Mouse (Mus musculus) stomach, embryonic 16.5 days (tissue): ENCODE data around the gene Scaf11. TPM values are rescaled to one million over a fixed set of nuclear protein-coding genes. Genes with fewer than 3 reads are reported as not detected.
A peak's percentile ranks its signal among the peaks of the same experiment; 100 is the strongest.

Source experiments
- ATAC-seq: fragments of 200-750 bp; cut with Nextera tagmentation; 2 replicates; pipeline ENCODE4 v1.8.0; 2017; ENCODE audit warnings: moderate number of reproducible peaks, moderate TSS enrichment; ENCODE audit not compliant: insufficient read depth, low FRiP score
- H3K27ac ChIP-seq: fragments of 300-500 bp; sonication (generic); 2 replicates; pipeline ENCODE4 v1.5.1; 2014; ENCODE audit warnings: low read length
- H3K27me3 ChIP-seq: fragments of 300-500 bp; sonication (generic); 2 replicates; pipeline ENCODE4 v1.6.1; 2014; ENCODE audit warnings: low read length, control low read depth, mixed read lengths; ENCODE audit not compliant: control insufficient read depth, insufficient read depth
- H3K36me3 ChIP-seq: fragments of 300-500 bp; sonication (generic); 2 replicates; pipeline ENCODE4 v1.6.1; 2014; ENCODE audit warnings: low read length; ENCODE audit not compliant: control insufficient read depth, insufficient read depth
- H3K4me1 ChIP-seq: fragments of 300-500 bp; sonication (generic); 2 replicates; pipeline ENCODE4 v1.6.1; 2014; ENCODE audit warnings: low read length, control low read depth, mixed read lengths; ENCODE audit not compliant: control insufficient read depth, insufficient read depth
- H3K4me2 ChIP-seq: fragments of 300-500 bp; sonication (generic); 2 replicates; pipeline ENCODE4 v1.6.1; 2014; ENCODE audit warnings: low read depth, low read length, mixed read lengths
- H3K4me3 ChIP-seq: fragments of 300-500 bp; sonication (generic); replicated peaks from 2 replicates; pipeline ENCODE4 v1.5.1; 2014; ENCODE audit warnings: mild to moderate bottlenecking, low read length
- H3K9ac ChIP-seq: fragments of 300-500 bp; sonication (generic); 2 replicates; pipeline ENCODE4 v1.6.1; 2014; ENCODE audit warnings: low read length
- H3K9me3 ChIP-seq: fragments of 300-500 bp; sonication (generic); replicated peaks from 2 replicates; pipeline ENCODE4 v1.6.1; 2016; ENCODE audit warnings: low read length, control low read depth; ENCODE audit not compliant: control insufficient read depth
- WGBS: fragments of 180-500 bp; shearing (Covaris S2); extraction: QIAGEN DNeasy Blood & Tissue Kit; methylation state at CpG from one replicate; pipeline ENCODE4 v1.1.7; 2014; 5-methylcytosine and 5-hydroxymethylcytosine counted together
- polyA plus RNA-seq: library from polyadenylated mRNA; unstranded; fragments of >200 nt; fragmentation: Nextera tagmentation; extraction: Ambion mirVana; gene quantifications from 2 replicates; pipeline ENCODE4 v1.2.1, GENCODE M21; 2015

Gene Scaf11
- polyA plus RNA-seq, 1 experiment from 2014 or later = 73.0 TPM

DNA sequence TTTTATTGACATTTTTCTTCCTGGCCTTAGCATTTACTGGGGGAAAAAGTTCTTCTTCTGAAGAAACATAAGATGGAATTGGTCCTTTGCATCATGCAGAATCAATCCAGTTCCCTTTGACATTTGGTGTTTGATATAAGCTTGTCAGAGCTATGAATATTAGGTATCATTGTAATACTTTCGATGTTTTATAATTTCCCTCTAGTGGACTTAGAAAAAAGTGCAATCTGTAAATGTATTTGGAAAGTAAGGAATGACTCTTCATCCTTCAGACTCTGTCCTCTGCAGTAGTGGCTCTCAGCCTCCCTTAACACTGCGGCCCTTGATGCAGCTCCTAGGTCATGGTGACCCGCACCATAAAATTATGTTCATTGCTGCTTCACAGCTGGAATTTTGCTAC is 67.8 kb downstream of the Scaf11 start:
- Histone ChIP-seq H3K4me2 (no peak overlapping the region), H3K4me3 (no peak overlapping the region), H3K4me1 (no peaks in the 10 kb centered on the region), H3K27ac (no peak overlapping the region), H3K27me3 (no peaks in the 10 kb centered on the region), H3K9me3 (no peaks in the 10 kb centered on the region), H3K9ac (no peak overlapping the region), H3K36me3 (peaks cover 16% of the 10 kb centered on the region; the same call in 1 of the 2 replicates)
- 92% methylated on average over 3 of the region's 3 CpGs for WGBS
- ATAC-seq = no peak

DNA sequence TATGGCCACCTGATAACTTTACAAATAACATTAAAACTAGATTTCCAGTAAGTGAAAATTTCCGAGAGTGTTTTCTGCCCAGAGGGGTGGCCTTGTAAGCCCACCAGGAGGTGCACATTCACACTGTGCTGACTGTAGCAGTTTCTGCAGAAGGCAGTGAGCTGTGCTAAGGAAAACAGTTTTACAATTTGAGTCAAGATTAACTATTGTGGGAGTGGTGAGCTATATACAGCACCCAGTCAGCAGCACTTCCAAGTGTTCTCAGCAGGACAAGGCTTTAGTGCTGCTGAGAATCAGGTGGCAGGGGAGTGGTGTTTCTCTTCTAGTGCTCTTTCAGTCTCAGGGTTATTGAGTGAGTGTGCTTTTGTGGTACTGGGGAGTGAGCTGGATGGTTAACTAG is 72.1 kb downstream of the Scaf11 start:
- Histone ChIP-seq H3K4me3 (no peak overlapping the region), H3K9me3 (no peaks in the 10 kb centered on the region), H3K9ac (no peak overlapping the region), H3K27me3 (no peaks in the 10 kb centered on the region), H3K4me2 (no peak overlapping the region), H3K4me1 (no peaks in the 10 kb centered on the region), H3K36me3 (peaks cover 10% of the 10 kb centered on the region; the same call in 1 of the 2 replicates), H3K27ac (no peak overlapping the region)
- WGBS = 81% methylated on average over 1 of the region's 1 CpGs
- ATAC-seq = no peak

DNA sequence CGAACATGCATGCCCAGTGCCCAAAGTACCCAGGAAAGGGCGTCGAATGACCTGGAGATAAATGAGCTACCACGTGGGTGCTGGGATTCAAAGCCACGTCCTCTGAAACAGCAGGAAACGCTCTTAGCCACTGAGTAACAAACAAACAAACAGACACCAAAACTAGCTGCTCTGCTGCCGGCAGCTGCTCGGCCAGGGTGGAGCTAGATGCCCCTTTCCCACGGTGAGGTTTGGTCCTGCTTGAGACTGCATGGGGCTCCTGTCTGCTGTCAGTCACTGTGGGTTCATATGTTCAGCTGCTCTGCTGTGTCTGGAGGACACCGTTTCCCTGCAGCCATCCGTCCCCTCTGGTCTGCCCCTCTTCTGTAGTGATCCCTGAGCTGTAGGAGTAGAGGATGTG is 78.4 kb downstream of the Scaf11 start:
- no peak for ATAC-seq
- WGBS = 81% methylated on average over 11 of the region's 11 CpGs
- H3K9me3 ChIP-seq = no peaks in the 10 kb centered on the region
- no peak overlapping the region for H3K9ac ChIP-seq
- H3K27ac ChIP-seq = no peak overlapping the region
- no peak overlapping the region for H3K4me3 ChIP-seq
- no peaks in the 10 kb centered on the region for H3K27me3 ChIP-seq
- H3K4me2 ChIP-seq = no peak overlapping the region
- no peaks in the 10 kb centered on the region for H3K4me1 ChIP-seq
- H3K36me3 ChIP-seq = peaks cover 6% of the 10 kb centered on the region; the same call in 1 of the 2 replicates

DNA sequence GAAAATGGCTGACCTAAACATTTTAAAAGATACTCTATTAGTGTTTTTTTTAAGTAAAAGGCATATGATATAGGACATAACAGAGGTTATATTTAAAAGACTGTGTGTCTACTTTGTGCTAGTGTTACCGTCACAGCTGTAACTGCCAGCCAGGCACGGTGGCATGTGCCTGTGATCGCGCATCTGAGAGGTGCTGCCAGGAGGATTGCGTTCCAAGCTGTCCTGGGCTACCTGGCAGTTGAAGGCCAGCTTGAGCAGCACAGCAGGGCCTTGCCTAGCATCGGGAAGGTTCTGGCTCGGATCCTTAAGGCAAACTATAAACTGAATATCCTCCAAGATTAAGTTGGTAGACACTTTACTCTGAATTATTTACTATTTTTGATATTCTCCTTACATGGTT is 82.9 kb downstream of the Scaf11 start:
- no peak overlapping the region for H3K9ac ChIP-seq
- WGBS = 85% methylated on average over 7 of the region's 7 CpGs
- H3K9me3 ChIP-seq = no peaks in the 10 kb centered on the region
- peak overlapping the region; percentile 64 for H3K27ac ChIP-seq
- no peaks in the 10 kb centered on the region for H3K4me1 ChIP-seq
- no peak overlapping the region for H3K4me2 ChIP-seq
- H3K4me3 ChIP-seq = no peak overlapping the region
- H3K36me3 ChIP-seq = peaks cover 3% of the 10 kb centered on the region; the same call in 1 of the 2 replicates
- H3K27me3 ChIP-seq = no peaks in the 10 kb centered on the region
- no peak for ATAC-seq

DNA sequence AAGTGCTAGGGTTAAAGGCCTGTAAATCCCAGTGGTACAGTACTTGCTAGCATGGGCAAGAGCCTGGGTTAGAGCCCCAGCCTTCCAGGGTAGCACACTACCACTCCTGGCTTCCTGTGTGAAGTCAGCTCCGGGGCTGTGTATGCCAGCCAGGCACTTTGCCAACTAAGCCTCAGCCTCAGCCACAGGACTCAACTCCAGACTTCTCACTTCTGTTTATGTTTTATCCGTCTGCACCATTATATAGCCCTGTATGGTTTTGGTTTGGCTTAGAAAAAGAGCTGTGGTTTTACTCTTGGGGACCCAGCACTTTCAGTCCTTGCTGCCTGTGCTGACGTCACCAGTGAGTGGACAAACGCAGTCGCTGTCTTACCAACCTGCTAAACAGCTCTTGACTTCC is 83.4 kb downstream of the Scaf11 start:
- peak; percentile 44; the same call in 1 of the 2 replicates for ATAC-seq
- H3K4me3 ChIP-seq = no peak overlapping the region
- H3K9ac ChIP-seq = no peak overlapping the region
- peak overlapping the region; percentile 64; the same call in 1 of the 2 replicates for H3K27ac ChIP-seq
- no peaks in the 10 kb centered on the region for H3K27me3 ChIP-seq
- H3K9me3 ChIP-seq = no peaks in the 10 kb centered on the region
- no peak overlapping the region for H3K4me2 ChIP-seq
- WGBS = 63% methylated on average over 5 of the region's 5 CpGs
- H3K4me1 ChIP-seq = no peaks in the 10 kb centered on the region
- H3K36me3 ChIP-seq = peaks cover 7% of the 10 kb centered on the region; the same call in 1 of the 2 replicates

DNA sequence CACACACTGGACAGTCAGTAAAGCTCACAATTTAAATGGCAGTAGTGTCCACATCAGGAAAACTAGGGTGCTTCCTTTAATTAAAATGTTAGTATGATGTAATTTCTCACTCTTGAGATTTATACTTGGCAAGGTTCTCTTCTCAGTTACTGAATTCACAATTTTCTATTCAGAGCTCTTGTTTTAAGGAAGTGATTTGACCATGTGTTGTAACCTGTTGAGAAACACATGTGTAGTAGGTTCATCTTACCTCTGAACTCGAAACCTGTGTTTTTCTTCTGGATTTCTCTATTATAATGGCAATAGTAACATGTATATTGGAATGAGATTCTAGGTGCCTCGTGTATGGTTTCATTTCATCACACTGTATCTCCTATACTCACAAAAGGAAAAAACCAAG is 84.4 kb downstream of the Scaf11 start:
- Histone ChIP-seq H3K4me2 (no peak overlapping the region), H3K9me3 (no peaks in the 10 kb centered on the region), H3K36me3 (peaks cover 14% of the 10 kb centered on the region), H3K27me3 (no peaks in the 10 kb centered on the region), H3K9ac (no peak overlapping the region), H3K27ac (no peak overlapping the region), H3K4me1 (no peaks in the 10 kb centered on the region), H3K4me3 (no peak overlapping the region)
- WGBS = 90% methylated on average over 2 of the region's 2 CpGs
- ATAC-seq = no peak

DNA sequence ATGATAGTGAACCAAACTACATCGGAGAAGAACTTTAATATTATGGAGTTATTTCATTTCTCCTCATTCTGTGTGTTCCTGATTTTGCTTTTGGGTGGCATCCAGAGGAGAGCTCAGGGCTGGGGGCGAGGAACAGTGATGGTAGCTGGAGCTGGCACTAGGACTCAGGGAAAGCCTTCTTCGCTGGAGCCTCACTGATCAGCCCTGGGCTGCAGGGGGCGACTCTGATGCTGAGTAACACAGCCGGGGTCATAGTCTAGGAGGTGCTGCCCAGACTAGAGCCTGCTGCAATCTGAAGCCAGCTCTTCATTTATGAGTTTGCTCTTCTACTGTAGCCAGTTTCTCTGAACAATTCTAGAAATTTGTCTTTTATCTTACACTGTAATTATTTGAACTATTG is 87.5 kb downstream of the Scaf11 start:
- H3K9me3 ChIP-seq = no peaks in the 10 kb centered on the region
- no peak overlapping the region for H3K4me2 ChIP-seq
- WGBS = 86% methylated on average over 5 of the region's 5 CpGs
- no peak for ATAC-seq
- peaks cover 29% of the 10 kb centered on the region for H3K36me3 ChIP-seq
- H3K4me1 ChIP-seq = no peaks in the 10 kb centered on the region
- H3K27ac ChIP-seq = no peak overlapping the region
- no peak overlapping the region for H3K4me3 ChIP-seq
- no peaks in the 10 kb centered on the region for H3K27me3 ChIP-seq
- H3K9ac ChIP-seq = no peak overlapping the region

DNA sequence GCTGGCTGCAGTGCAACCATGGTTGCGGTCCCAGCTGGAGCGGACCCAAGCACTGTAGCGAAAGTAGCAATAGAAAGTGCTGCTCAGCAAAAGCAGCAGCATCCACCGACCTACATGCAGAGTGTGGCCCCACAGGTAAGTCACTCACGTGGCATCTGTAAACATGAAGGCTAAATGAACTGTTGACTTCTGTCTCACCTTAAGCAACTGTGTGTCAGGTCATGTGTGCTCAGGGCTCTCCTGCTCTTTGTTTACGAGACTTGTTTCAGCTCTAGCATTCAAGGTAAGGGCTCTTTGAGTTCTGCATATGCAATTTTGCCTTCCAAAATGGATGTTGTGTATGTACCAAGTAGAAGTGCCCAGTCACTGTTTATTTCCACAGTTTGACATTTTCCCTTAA is 88.0 kb downstream of the Scaf11 start:
- Histone ChIP-seq H3K4me3 (no peak overlapping the region), H3K4me1 (no peaks in the 10 kb centered on the region), H3K9me3 (no peaks in the 10 kb centered on the region), H3K27ac (no peak overlapping the region), H3K9ac (no peak overlapping the region), H3K27me3 (no peaks in the 10 kb centered on the region), H3K36me3 (peaks cover 29% of the 10 kb centered on the region), H3K4me2 (no peak overlapping the region)
- ATAC-seq = no peak
- 79% methylated on average over 6 of the region's 6 CpGs for WGBS

DNA sequence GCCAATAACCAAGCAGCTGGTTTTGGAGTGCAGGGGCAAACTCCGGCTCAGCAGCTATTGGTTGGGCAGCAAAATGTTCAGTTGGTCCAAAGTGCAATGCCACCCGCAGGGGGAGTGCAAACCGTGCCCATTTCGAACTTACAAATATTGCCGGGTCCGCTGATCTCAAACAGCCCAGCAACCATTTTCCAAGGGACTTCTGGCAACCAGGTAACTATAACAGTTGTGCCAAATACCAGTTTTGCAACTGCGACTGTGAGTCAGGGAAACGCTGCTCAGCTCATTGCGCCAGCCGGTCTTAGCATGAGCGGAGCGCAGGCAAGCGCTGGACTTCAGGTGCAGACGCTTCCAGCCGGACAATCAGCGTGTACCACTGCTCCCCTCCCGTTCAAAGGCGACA is 89.3 kb downstream of the Scaf11 start:
- Histone ChIP-seq H3K36me3 (peaks cover 29% of the 10 kb centered on the region), H3K4me1 (no peaks in the 10 kb centered on the region), H3K27me3 (no peaks in the 10 kb centered on the region), H3K4me3 (no peak overlapping the region), H3K9me3 (no peaks in the 10 kb centered on the region), H3K27ac (no peak overlapping the region), H3K4me2 (no peak overlapping the region), H3K9ac (no peak overlapping the region)
- WGBS = 94% methylated on average over 18 of the region's 18 CpGs
- ATAC-seq = no peak
